Mouse (Mus musculus) thymus, postnatal 0 days (tissue): Measurements from ENCODE around the gene Cplx2. TPM values are rescaled to one million over a fixed set of nuclear protein-coding genes. Genes with fewer than 3 reads are reported as not detected.

ENCODE experiments used
- DNase-seq: peaks from one replicate; pipeline ENCODE4 v3.0.0-alpha.2; 2015; ENCODE audit warnings: low spot score
- polyA plus RNA-seq: library from polyadenylated mRNA; unstranded; fragments of >200 nt; fragmentation: Nextera tagmentation; extraction: Ambion mirVana; gene quantifications from 2 replicates; pipeline ENCODE4 v1.2.1, GENCODE M21; 2015

Gene Cplx2
- polyA plus RNA-seq, 1 experiment from 2014 or later = 0.49 TPM

DNA sequence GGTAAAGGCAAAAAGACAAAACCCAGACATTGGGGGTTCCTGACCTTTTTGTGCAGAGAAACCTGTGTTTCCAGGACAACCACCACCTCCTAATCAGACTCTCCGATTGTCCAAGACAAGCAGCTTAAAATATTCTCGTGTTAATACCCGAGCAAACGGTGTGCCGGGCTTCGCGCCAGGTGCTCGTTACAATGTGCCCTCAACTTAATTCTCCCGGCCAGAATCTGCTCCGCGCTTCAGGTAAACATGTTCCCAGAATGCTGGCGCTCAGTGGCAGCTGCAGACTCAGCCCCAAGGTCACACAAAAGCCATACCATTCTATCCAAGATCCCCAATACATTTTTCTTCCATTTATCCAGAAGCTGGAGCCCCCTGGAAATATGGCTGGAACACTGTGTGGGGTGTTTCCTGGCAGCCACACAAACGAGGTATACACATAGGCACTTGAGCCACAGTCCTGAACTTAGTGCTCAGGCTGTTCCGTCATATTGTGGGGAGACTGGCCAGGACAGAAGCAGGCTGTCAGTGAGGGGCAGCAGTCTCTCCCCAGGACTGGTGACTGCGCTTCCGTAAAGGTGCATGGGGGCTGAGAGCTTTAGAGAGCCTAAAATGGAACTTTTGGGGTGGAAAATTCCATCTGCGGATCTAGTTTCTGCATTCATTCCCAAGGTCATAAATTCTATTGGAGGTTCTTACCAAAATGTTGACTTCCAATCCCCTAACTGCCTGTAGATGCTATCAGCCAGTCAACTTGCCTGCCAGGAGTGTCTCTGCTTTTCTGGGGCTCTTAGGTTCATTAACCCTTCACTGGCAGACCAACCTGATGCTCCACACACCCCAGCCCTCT lies 32.3 kb downstream of the Cplx2 start:
- no peak for DNase-seq

DNA sequence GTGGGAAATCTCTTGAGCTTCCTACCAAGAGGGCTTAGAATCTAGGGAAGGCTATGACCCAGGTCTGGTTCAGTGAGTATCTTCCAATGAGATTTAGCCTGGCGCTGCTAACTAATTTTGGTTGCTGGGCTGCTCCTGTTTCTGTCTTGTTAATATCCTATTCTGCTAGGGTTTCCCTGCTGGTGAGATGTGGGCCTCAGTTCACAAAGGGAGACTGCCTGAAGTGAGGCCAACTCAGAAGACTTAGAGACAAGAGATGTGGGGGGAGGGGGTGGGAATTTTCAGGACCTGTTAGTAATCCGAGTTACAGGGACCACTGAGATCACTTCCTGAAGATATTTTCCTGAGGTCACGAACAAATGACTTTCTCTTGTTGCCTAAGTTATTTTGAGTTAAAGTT lies 33.1 kb downstream of the Cplx2 start:
- no peak for DNase-seq

DNA sequence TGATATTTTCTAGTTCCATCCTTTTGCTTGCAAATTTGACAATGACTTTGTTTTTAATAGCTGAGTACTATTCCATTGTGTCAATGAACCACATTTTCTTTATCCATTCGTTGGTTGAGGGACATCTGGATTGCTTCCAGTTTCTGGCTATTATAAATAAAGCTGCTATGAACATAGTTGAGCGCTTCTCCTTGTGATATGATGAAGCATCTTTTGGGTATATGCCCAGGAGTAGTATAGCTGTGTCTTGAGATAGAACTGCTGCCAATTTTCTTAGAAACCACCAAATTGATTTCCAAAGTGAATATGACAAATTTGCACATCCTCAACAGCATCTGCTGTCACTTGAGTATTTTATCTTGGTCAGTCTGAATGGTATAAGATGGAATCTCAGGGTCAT lies 34.7 kb downstream of the Cplx2 start:
- DNase-seq = no peak

DNA sequence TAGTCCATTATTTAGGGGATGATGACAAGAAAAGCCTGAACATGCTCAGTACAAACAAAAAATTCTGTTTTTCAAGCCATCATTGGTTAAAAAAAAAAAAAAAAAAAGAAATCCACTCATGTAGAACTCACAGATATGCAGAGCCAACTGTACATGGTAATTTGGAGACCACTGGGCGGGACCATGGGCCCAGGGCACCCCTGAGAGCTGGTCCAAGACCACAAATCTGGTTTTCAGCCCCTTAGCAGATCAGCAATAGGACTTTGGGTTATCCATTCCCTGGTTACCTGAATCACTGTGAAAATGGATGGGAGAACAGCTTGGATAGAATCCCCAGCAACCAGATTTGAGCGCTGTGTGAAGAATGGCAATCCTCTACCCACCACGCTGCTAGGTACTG lies 40.5 kb downstream of the Cplx2 start:
- DNase-seq = no peak

DNA sequence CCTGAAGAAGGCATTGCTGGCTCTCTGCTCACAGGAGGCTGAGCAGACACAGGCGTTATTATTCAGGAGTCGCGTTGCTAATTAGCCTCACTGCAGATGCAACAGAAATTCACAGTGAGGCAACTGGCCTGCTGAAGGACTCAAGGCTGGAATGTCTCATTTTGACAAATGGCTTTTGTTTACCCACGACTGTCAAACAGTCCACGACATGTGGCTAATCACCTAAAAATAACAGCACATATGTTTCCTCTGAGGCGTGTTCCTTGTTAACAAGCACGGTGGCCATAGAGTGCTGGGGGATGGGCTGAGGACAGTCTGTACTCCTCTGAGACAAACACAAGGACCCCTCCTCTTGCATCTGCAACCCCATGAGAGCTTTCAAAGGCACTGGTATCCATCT lies 41.1 kb downstream of the Cplx2 start:
- DNase-seq = no peak

DNA sequence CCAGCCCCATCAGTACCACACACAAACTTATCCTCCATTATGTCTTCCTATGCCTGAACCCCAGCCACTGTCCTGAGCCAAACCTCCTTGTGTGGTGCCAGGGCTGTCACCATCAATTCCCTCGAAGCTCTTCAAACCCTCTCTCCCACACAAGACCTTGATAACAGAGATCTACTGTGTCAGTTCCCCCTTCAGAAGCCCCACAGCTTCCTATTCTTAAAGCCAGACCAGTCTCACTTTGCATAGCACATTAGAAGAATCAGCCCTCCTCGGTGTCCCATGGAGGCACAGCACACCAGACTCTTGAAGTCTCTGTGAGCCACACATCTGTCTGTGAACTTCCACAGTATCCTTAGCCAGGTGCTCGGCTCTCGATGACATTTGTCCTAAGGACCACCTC lies 41.6 kb downstream of the Cplx2 start:
- no peak for DNase-seq

DNA sequence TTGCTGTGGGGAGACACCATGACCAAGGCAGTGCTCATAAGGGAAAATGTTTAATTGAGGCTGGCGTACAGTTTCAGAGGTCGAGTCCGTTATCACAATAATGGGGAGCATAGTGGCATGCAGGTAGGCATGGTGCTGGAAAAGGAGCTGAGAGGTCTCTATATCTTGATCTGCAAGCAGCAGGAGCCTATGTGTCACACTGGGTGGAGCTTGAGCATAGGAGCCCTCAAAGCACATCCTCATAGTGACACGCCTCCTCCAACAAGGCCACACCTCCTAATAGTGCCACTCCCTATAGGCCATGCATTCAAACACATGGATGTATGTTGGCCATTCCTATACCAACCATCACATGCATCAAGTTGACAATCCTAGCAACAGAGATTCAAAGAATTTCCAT lies 43.9 kb downstream of the Cplx2 start:
- DNase-seq = no peak

DNA sequence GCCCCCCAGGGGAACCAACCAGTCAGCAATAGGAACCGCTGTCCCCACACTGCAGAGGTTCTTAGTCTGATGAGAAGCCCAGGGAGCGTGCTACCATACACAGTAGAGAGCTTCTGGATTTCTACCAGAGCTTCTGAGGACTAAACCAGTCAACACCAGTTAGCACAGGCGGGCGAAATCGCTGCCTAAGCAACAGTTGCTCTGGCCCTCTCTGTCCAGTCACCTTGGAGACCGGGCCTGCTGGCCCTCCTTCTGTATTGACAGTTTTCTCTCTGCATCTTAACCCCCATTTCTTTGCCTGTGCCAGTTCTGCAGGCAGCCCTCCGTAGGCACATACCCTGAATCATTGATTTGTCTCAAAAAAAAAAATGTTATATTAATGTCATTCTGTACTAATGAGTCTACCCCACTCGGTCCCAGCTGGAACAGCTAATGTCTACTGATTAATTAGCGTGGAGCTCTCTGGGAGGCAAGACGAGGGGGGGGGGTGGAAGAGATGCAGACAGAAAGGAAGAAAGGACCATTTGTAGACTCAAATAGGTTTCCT lies 47.7 kb downstream of the Cplx2 start:
- DNase-seq = no peak

DNA sequence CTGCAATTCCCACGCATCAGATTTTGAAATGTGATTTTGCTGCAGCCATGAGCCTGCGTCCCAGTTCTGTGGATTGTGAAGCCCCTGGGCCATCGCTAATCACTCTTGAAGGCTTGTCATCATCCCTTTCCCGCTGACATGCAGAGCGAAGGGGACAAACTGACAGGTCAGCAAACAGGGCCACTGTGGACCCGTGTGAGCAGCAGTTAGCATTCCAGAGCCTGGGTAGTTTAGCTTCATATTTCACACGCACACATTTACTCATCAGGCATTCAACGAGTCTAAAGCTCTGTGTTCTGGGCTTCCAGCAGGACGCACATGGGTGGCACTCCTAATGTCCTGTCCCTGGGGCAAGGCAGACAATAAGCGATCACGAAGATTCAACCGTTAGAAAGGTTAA lies 49.1 kb downstream of the Cplx2 start:
- DNase-seq = no peak

DNA sequence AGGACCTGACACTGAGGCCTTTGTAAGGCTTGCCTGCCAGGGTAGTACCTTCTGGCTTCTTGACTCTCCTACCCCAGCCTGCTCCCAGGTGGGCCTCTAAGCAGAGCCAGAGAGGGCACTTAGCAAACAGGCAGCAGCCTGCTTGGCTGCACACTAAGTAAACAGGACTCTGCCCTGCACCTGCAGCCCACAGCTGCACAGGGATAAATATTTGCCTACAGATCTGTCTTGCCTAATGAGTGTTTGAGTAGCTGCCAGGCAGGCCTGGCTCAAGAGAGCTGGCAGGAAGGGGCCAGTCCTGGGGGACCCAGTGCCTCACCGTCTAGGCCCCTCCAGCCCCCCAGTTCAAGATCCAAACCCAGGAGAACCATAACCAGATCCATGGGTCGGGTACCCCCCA lies 54.1 kb downstream of the Cplx2 start:
- DNase-seq = no peak

DNA sequence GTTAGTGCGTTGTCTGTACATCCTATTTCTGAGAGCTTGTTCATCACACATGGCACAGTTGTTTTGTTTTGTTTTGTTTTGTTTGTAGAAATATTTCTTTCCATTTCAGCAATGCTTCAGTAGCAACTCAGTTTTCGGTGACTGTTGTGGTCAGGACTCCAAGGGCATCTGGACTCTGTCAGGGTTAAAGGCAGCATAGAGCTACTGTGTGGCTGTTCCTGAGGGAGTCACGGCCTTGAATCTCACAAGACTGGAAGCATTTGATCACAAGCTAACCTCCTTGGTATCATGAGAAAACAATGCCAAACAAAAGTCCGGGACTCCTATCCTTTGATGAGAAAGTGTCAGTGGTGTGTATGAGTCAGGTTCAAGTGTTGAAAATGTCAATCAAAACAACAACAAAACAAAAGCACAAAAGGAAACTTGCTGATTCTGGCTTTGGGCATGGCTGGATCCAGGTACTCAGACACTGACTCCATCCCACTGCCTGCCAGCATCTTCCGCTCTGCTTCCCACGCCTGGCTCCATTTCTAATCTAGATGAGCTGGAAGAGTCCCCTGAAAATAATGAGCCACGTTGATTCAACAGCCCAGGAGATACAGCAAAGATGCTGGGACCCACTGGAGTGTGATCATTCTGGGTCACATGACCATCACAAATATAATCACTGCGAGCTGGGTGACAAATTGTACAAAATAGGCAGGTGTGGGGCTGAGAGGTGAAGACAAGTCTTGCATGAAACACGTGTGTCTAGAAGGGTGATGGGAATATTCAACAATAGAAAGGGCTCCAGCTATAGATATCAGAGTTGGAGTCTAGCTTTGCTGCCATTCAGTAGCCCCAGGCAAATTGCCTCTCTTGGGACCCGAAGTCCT lies 55.9 kb downstream of the Cplx2 start:
- DNase-seq = no peak

DNA sequence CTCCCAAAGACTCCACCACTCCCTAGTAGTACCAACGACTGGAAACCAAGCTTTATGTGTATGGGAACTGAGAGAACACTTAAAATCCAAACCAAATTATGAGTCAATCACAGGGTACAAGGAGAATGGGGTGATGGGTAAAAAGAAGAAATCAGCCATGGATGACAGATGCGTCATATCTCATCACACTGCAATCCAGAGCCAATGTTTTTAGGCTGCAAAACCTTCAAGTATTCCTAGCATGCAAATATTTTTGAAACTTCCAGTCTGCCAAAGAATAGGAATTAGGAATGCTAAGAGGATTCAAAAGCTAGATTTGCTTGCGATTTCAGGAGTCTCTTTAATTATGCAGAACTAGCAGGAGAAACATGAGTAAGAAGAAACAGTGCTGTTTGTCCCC lies 57.6 kb downstream of the Cplx2 start:
- no peak for DNase-seq

DNA sequence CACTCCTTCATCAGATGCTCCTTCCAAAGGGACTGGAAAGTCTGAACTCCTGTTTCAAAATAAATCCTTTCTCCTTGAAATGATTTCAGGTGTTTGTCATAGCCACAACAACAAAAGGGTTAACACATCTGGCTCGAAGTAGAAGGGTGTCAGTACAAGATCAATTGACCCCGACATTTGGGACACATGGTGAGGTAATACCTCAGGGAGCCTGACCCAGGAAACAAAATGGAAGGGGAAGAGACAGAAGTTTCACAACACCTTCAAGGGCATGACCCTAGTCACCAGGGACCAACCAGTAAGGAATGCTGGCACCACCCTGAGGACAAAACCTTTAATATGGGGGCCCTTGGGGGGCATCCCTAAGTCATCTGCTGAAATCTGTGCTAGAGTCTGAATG lies 58.9 kb downstream of the Cplx2 start:
- DNase-seq = no peak

DNA sequence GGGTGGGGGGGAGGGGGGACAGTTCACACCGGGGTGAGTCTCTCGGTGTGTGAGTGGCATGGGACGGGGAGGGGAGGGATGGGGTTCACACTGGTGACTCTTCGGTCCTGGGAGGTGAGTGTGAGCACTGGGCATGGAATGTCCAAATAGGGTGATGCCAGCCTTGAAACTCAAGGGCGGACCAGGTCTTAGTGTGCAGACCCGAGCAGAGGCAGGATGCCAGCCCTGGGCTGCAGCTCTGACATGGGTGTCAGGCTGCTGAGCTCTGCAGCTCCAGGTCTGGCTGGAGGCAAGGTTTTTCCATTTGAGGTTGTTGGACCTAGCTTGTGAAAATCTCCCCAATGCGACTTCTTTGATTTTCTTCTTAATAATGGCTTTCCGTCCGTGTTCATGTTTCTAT lies 60.0 kb downstream of the Cplx2 start:
- DNase-seq = no peak

Other genes starting within 250 kb of the Cplx2 start
- 0.57 and 0.62 TPM in 2 replicates for gene Hrh2, start 179.2 kb upstream of the Cplx2 start, polyA plus RNA-seq
- gene Thoc3, start 97.5 kb downstream of the Cplx2 start, polyA plus RNA-seq = 90.2 and 91.4 TPM in 2 replicates
- 4.3 and 4.9 TPM in 2 replicates for gene Simc1, start 132.4 kb downstream of the Cplx2 start, polyA plus RNA-seq
- 69.8 and 76.4 TPM in 2 replicates for gene 4833439L19Rik, start 194.1 kb downstream of the Cplx2 start, polyA plus RNA-seq
- 7.0 and 8.3 TPM in 2 replicates for gene Arl10, start 203.7 kb downstream of the Cplx2 start, polyA plus RNA-seq
- 64.8 and 72.4 TPM in 2 replicates for gene Nop16, start 218.7 kb downstream of the Cplx2 start, polyA plus RNA-seq
- 250 and 258 TPM in 2 replicates for gene Higd2a, start 218.9 kb downstream of the Cplx2 start, polyA plus RNA-seq
- 56.5 and 57.0 TPM in 2 replicates for gene Cltb, start 240.0 kb downstream of the Cplx2 start, polyA plus RNA-seq